Mouse (Mus musculus) lung, postnatal 14 days (tissue): ENCODE results near the gene Nup93.
A peak's percentile ranks its signal among the peaks of the same experiment; 100 is the strongest.

Source experiments
- DNase-seq: peaks from one replicate; pipeline ENCODE4 v3.0.0; 2021

Gene Nup93

GRCm38 (mm10) chr8:94187290-94188002 lies 26.9 kb upstream of the Nup93 start:
- DNase-seq = no peak

- DNase-seq = peak; percentile 20
Observed at GRCm38 (mm10) chr8:94189275-94190031, 24.9 kb upstream of the Nup93 start.

- DNase-seq = peak; percentile 77
Observed at GRCm38 (mm10) chr8:94191101-94191691, 23.2 kb upstream of the Nup93 start.

GRCm38 (mm10) chr8:94192926-94193325 lies 21.4 kb upstream of the Nup93 start:
- DNase-seq = no peak

GRCm38 (mm10) chr8:94194591-94195223 lies 19.7 kb upstream of the Nup93 start:
- no peak for DNase-seq

- DNase-seq = peak; percentile 65
Observed at GRCm38 (mm10) chr8:94199202-94199869, 15.0 kb upstream of the Nup93 start.

GRCm38 (mm10) chr8:94204043-94204442 lies 10.3 kb upstream of the Nup93 start:
- DNase-seq = no peak

- DNase-seq = peak; percentile 83
Observed at GRCm38 (mm10) chr8:94205736-94206135, 8.6 kb upstream of the Nup93 start.

GRCm38 (mm10) chr8:94206256-94206655 lies 8.1 kb upstream of the Nup93 start:
- DNase-seq = no peak

GRCm38 (mm10) chr8:94207491-94207890 lies 6.9 kb upstream of the Nup93 start:
- no peak for DNase-seq

GRCm38 (mm10) chr8:94209639-94210038 lies 4.7 kb upstream of the Nup93 start:
- DNase-seq = no peak

GRCm38 (mm10) chr8:94210225-94210624 lies 4.1 kb upstream of the Nup93 start:
- no peak for DNase-seq

- DNase-seq = no peak
Observed at GRCm38 (mm10) chr8:94213819-94214218, 545 bp upstream of the Nup93 start.

GRCm38 (mm10) chr8:94227381-94227939 lies 13.1 kb downstream of the Nup93 start:
- DNase-seq = no peak

GRCm38 (mm10) chr8:94240240-94240751 lies 25.9 kb downstream of the Nup93 start:
- no peak for DNase-seq

GRCm38 (mm10) chr8:94249836-94250435 lies 35.6 kb downstream of the Nup93 start:
- DNase-seq = no peak

- DNase-seq = no peak
Observed at GRCm38 (mm10) chr8:94258881-94259280, 44.5 kb downstream of the Nup93 start.

GRCm38 (mm10) chr8:94262626-94263297 lies 48.4 kb downstream of the Nup93 start:
- no peak for DNase-seq

- no peak for DNase-seq
Observed at GRCm38 (mm10) chr8:94266344-94267191, 52.2 kb downstream of the Nup93 start.

GRCm38 (mm10) chr8:94268359-94268890 lies 54.1 kb downstream of the Nup93 start:
- no peak for DNase-seq
